Mouse (Mus musculus) liver, adult (tissue): Measurements from ENCODE around the gene Lrrc73.

Experiments
- GATA4 ChIP-seq: IDR thresholded peaks from 2 replicates; pipeline ENCODE4 v1.6.1; 2014; ENCODE audit warnings: mild to moderate bottlenecking, low read length; ENCODE audit not compliant: insufficient replicate concordance

The Lrrc73 gene

DNA sequence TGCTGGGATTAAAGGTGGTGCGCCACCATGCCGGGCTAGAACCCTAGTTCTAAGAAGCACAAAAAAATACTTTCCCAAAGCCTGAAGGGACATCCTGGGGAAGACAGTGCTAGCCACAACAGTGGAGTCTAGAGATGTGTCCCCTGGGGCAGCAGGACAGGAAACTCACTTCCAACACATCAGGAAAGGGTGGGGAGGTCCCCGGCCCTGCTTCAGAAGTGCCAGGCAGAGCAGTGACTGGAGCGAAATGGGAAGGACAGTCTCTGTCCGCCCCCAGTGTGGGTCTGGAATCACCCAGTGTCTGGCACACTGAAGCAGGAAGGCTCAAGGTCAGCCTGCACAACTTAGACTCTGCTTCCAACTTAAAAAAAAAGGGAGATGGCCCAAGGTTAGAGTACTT lies 19.3 kb downstream of the Lrrc73 start:
- TF ChIP-seq GATA4 = no peak

DNA sequence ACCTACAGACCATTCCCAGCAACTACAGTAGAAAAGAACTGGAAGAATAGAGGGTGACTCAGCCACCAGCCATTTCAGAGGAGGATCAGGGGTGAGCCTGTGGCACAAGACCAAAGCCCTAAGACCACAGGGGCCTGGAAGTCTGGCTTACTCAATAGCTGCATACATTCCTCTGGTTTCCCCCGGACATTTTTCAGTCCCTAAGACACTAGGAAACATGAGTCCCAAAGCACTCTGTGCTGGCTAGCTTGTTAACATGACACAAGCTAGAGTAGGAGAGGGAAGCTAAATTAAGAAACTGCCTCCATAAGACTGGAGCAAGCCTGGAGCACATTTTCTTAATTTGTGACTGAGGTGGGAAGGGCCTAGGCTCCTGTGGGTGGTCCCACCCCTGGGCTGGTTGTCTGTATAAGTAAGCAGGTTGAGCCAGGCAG lies 20.5 kb downstream of the Lrrc73 start:
- TF ChIP-seq GATA4 = no peak

DNA sequence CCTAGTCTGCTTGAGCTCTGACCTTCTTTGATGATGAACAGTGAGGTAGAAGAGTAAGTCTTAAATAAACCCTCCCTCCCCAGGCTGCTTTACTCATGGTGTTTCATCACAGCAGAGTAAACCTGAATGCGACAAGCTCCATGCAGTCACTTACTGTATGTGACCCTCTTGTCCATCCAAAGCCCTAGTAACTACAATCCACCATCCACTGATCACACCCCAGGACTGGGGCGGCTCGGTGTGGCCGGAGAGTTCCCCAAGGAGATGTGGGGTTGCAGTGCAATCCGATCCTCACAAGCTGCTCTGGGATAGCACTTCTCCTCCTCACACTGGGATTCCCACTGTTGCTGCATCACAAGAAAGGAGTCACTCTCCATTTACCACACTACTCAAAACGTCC lies 21.1 kb downstream of the Lrrc73 start:
- no peak for TF ChIP-seq GATA4

DNA sequence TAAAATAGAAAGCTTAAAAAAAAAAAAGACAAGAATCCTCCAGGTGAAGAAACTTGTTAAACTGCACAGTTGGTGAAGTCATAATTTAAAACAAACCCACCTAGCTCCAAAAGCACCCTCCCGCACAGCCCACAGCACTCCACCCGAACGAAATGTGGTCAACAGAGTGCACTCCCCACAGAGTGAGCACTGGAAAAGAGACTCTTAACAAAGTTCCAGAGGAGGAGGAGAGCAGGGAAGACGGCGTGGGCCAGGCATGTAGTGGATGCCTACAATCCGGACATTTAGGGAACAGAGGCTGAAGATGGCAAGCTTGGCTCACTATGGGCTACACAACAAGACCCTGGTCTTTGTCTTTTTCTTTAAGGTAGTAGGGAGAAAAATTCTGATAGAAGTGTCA lies 21.7 kb downstream of the Lrrc73 start:
- no peak for TF ChIP-seq GATA4

DNA sequence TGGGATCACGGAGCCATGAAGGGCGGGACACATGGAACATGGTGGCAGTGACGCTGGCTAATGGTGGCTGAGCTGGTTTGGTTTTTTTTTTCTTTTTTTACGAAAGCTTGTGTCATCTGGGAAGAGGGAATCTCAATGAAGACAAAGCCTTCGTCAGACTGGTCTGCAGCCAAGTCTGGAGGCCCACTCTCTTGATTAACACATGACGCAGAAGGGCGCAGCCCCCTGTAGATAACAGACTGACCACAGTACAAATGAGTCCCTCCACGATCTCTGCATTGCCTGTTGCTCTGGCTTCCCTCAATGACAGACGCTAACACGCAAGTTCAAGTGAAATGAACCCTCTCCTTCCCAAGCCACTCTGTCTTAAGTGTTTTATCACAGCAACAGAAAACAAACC lies 22.2 kb downstream of the Lrrc73 start:
- no peak for TF ChIP-seq GATA4

DNA sequence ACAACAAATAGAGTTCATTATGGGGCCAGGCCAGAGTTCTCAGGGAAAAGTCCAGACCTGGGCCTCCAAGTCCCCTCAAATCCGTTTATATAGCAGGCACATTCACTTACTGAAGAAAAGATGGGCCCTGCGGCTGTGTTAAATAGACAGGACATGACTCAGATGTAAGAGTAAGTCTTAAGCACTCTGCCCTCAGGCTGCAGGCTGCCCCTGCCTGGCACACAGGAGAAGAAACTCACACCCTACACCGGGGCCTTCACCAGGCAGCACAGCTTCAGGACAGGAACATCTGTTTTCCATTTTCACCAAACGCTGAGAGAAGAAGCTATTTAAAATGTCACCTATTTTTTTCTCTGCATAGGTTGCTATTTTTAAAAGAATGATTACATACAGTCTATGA lies 24.3 kb downstream of the Lrrc73 start:
- TF ChIP-seq GATA4 = no peak

DNA sequence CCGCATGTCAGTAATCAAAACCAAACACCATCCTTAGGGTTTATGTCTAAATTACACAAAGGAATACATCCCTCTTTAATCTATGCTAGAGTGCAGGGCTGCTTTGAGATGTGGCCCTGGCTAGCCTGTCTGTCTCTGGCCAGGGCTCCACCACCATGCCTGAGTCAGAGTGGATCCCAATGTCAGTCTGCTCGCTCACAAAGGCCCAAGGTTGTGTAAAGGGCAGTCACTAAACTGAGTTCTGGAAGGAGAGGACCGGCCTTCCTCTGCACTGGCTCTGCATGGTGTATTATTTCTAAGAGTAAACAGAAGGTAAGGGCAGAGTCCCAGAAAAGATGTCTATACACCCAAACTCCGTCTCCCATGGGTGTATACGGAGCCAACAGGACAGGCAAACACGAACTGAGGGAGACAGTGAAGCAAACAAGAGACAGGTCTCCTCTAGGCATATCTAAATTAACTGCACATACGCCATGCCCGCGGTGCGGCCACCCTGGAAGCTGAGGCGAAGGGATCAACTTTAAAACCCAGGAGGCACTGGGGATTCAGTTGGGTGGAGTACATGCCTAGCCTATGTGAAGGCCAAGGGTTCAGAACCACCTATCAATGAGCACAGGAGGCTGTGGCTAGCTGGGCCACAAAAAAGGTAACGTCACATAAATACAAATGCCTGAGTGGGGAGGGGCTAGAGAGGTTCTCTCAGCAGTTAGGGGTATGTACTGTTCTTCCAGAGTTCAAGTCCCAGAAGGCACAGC lies 24.9 kb downstream of the Lrrc73 start:
- TF ChIP-seq GATA4 = no peak

DNA sequence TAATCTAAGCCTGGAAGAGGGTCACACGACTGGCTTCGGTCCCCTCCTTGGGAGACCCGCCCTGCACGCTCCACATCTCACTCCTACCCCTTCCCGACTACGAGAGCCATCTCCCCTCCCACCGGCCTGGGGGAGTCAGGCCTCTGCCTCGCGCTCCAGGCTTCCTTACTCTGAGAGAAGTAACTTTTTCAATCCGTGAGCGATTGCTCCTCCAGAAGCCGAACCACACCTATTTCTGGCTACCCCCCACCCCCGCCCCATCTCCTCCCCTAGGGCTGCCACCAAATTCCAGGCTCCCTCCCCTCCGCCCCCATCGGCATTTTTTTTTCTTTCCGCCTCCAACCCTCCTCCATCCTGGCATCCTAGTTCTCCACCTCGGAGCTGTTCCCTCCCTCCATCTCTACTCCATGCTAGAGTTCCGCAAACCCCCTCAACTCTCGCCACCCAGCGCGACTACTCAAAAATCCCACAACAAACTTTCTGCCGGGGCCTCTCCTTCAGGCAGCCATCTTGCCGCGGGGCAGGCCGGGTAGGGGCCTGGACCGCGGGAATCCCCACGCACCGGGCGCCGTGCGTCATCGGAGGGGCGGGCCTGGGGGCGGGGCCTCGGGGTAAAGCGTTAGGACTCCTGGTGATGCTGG lies 29.3 kb downstream of the Lrrc73 start, which contains the start of gene Tjap1:
Gene Tjap1, minus strand, starts transcription at position 544 of the 641 bp plus-strand sequence.
- TF ChIP-seq GATA4 = no peak

DNA sequence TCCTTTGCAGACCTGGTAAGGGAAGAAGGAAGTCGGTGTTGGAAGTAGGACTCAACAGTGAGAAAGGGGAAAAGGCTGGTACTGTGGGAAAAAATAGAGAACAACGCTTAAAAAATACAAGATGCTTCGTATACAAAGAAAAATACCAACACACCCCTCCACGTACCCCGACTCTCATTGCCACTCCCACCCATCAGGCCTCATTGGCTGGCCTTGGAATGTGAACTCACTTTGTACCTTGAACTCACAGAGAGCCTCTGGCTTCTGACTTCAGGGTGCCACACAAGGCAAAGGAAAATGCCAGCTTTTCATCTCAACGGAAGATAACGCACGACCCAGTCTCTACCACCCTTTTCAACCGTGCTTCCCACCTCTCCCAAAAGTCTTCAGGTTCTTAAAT lies 29.8 kb downstream of the Lrrc73 start:
- no peak for TF ChIP-seq GATA4

DNA sequence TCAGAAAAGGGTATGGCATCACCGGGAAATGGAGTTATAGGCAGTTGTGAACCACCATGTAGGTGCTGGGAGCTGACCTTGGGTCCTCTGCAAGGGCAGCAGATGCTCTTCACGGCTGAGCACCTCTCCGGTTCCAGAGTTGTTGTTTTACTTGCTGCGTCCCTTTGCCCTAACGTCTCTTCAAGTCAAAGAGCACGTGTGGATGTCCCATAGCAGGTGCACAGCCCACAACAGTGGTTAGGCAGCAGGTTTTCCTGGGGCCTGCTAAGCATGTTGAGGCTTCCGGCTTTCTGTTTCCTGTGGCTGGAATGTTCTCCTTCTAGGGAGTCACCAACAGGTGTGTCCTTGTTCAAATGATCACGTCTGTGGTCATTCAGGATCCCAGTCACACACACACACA lies 30.6 kb downstream of the Lrrc73 start:
- TF ChIP-seq GATA4 = no peak

DNA sequence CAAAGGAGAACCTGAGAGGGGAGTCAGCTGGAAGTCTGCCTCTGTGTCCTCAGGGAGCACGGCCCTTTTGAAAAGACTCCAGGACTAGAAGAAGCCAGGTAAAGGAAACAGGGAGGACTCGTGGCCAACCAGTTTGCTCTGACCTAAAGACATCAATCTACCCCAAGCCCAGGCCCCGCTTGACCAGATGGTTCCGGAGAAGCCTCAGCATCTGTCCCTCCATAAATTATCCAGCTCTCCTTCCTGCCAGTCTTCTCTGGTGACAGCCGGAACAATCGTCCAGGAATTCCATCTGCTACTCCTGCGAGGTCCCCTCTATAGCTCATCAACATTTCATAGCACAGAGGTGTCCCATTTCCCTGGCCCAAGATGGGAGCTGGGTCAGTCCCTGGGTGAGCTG lies 31.3 kb downstream of the Lrrc73 start:
- TF ChIP-seq GATA4 = no peak

DNA sequence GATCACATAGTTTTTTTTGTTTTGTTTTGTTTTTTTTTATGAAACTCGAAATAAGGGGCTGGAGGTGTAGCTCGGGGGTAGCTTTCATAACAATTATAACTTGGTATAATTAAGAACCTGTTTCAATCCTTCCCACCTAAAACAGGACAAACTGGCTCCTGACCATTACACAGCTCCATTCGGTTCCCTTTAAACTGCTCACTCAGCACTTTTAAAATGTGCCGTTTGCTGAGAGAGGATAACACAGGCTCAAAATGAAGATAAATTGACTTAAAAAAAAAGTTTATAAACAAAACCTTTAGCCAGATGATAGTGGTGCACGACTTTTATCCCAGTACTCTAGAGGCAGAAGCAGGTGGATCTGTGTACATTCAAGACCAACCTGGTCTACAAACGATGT lies 32.1 kb downstream of the Lrrc73 start:
- no peak for TF ChIP-seq GATA4

DNA sequence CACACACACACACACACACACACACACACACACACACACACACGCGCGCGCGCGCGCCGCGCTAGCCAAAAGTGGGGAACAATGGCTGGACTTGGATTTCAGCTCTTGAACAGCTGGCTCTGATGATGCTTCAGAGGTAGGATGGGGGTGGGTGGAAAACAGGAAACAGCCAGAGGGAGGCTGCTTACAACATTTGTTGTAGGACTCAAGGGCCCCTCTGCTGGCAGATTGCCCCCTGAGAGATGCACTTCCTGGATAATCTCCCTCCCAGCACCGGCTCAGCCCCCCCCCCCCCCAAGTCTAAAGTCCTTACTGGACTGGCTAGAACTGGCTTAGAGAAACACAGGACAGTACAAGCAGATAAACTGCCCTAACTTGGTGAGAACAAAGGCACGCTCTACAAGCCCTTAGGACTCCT lies 34.4 kb downstream of the Lrrc73 start:
- no peak for TF ChIP-seq GATA4

DNA sequence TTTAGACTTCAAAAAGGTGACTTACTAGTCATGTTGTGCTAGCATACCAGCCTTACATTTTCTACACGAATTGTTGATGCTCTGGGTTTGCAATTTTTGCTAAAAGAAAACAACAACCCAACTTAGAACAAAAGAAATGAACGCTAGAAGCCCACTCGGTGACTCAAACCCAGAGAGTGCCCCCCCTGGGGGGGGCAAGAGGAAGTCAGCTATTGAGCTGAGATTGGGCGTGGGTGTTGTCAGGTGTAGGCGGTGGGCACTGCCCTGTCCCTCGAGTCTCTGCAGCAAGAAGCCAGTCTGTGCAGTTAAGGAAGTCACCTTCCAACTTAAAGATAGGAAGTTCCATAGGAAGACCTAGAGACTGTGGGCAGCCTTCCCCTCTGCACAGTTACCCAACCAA lies 43.3 kb downstream of the Lrrc73 start:
- TF ChIP-seq GATA4 = no peak

DNA sequence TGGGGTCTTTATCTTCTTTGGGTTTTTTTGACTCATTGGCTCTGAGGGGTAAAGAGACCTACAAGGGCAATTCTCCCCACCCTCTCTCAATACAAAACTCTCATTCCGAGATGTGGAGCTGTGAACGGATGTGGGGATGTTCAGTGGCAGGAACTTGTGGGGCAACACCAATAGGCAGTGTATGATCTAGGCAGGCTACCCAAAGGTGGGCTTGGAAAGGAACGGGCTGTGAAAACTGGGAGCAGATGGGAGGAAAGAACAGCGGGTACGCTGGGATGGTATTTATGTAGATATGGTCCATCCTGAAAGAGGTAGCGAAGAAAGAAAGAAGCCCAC lies 43.7 kb downstream of the Lrrc73 start:
- no peak for TF ChIP-seq GATA4

DNA sequence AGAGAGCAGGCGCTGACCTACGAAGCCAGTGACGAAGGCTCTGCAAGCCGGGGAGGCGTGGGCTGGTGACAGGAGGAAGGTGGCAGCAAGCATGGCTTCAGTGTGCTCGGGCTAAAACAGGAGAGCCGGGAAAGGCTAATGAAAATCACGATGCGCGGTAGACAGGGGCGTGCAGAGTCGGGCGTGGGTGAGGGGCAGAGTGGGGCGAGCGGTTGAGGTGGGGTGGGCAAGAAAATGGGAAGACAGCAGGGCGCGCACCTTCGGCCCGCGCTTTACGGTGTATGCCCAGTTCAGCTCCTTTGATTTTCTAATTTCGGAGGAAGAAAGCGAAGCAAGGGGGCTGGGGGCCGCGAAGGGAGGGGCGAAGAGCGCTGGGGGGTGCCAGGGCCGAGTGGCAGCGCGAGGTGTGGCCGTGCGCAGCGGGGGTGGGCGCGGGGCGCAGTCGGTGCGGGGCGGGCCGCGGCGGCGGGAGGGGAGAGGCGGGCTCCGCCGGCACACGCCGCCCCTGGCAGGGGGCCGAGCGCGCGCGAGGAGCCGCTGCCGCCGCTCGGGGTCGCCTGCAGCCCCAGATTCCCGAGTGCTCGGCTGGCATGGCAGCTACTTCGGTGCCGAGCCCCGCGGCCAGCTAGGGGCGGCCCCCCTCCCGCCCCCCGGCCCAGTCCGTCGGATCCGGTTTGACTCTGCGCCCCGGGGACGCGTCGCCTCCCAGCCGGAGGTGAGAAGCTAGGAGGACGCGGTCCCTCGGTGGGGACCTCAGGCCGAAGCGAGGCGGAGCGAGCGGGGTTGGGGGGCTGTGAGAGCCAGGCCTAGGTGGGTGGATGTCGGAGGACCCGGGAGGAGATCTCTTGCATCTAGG lies 44.3 kb downstream of the Lrrc73 start, which contains the start of gene Dlk2:
Gene Dlk2, plus strand, starts transcription at position 58 of the 856 bp plus-strand sequence.
- no peak for TF ChIP-seq GATA4
